ENCODE assay signal across 8 mouse cellular contexts in the genomic region with DNA sequence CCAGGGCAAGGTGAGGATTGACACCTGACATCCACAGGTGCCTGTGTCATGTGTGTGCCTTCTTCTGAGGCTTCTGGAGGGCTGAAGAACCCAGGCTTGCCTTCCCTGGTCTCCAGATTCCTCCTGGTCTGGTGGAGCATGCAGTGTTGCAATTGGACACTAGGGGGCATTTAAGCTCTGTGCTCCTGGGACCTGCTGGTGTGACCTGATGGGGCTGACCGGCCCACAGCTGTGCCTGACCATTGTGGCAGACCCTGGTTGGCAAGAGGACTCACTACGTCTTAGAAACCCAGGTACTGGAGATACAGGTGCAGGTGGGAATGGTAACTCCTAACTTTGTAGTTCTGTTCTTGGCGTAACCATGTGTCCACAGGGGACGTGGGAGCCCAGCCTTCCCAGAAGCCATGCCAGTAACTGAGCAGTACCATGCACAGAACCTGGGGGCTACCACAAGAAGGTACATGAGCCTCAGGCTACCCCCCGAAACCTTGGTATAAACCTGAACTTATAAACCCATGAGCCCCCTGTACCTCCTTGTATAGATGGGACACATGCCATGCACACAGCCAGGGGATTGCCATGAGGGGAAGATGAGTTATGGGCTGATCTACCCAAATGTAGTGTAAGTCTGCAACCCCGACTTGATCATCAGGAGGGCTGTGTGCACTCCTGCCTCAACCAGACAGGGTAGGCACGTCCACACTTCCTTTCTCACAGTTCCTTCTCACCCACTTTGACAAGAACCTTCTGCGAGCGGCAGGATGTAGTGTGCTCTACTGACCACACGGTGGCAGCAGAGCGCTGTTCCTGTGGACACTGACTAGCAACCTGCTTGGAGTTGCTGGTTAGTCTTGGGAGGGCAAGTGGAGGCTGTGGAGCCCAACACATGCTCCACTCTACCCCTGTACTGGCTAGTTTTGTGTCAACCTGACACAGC. TPM values are rescaled to one million over a fixed set of nuclear protein-coding genes. Genes with fewer than 3 reads are reported as not detected.
A peak's percentile ranks its signal among the peaks of the same experiment; 100 is the strongest.
DNase-seq lines count a peak whose midpoint lies in the region; ATAC-seq and TF ChIP-seq lines count a peak whose summit lies in the region.

No protein-coding gene starts in this region.

- peak in 2 of 3 experiments; percentile 93 to 99; a peak in 4 of 6 replicates for TF ChIP-seq CTCF in MEL (IDR thresholded peaks at IDR 0.05 in 2 of 3, conservative IDR thresholded peaks at IDR 0.05 in 1 of 3; ENCODE audit: control insufficient read depth in 1 of 3, insufficient read depth in 1 of 3, low read depth in 2 of 3, low read length in 3 of 3, poor library complexity in 1 of 3, severe bottlenecking in 1 of 3)

- H3K4me2 ChIP-seq in forebrain, embryonic 13.5 days = no peak overlapping the region
- H3K4me2 ChIP-seq in hindbrain, embryonic 14.5 days (replicated peaks) = no peak overlapping the region

- H3K4me3 ChIP-seq in MEL (ENCODE audit: control insufficient read depth in 1 of 2, insufficient read depth in 1 of 2, low read depth in 2 of 2, low read length in 2 of 2) = peak overlapping the region in 1 of 2 experiments; percentile 6; a peak in 3 of 4 replicates
- no peak overlapping the region for H3K4me3 ChIP-seq in forebrain, embryonic 13.5 days
- no peak overlapping the region for H3K4me3 ChIP-seq in hindbrain, embryonic 14.5 days (replicated peaks; ENCODE audit: low read length)

- 28% methylated on average over 11 of the region's 11 CpGs for WGBS in forebrain, embryonic 13.5 days
- 29% methylated on average over 11 of the region's 11 CpGs for WGBS in hindbrain, embryonic 14.5 days

- H3K4me1 ChIP-seq in MEL (ENCODE audit: control insufficient read depth in 1 of 2, insufficient read depth in 2 of 2, low read length in 2 of 2) = peaks cover 10 to 31% of the 10 kb centered on the region in 2 experiments
- H3K4me1 ChIP-seq in forebrain, embryonic 13.5 days = no peaks in the 10 kb centered on the region
- H3K4me1 ChIP-seq in hindbrain, embryonic 14.5 days (replicated peaks; ENCODE audit: control insufficient read depth, insufficient read depth, low read length) = no peaks in the 10 kb centered on the region

- peak overlapping the region; percentile 27; the same call in 1 of the 2 replicates for H3K9ac ChIP-seq in MEL (ENCODE audit: control insufficient read depth, low read depth, low read length, poor library complexity, severe bottlenecking)
- H3K9ac ChIP-seq in forebrain, embryonic 13.5 days = no peak overlapping the region
- H3K9ac ChIP-seq in hindbrain, embryonic 14.5 days = no peak overlapping the region

- no peak overlapping the region for H3K27ac ChIP-seq in MEL (ENCODE audit: control insufficient read depth, low read depth, low read length)
- no peak overlapping the region for H3K27ac ChIP-seq in forebrain, embryonic 13.5 days
- no peak overlapping the region for H3K27ac ChIP-seq in hindbrain, embryonic 14.5 days

- TF ChIP-seq EP300 in MEL (IDR thresholded peaks at IDR 0.05; ENCODE audit: low read depth in 1 of 2, low read length in 2 of 2) = peak; percentile 24 to 39; a peak in 2 of 4 replicates

- TF ChIP-seq RAD21 in MEL (IDR thresholded peaks at IDR 0.05; ENCODE audit: low read depth, low read length) = peak; percentile 67

- DNase-seq in MEL (ENCODE audit: low read depth, low spot score) = peak; percentile 100
- peak; percentile 91 for DNase-seq in hindbrain, embryonic 14.5 days (ENCODE audit: low spot score)
- peak; percentile 45 for DNase-seq in left cerebral cortex, adult 11 months (ENCODE audit: low spot score)
- peak; percentile 71 to 77 for DNase-seq in right cerebral cortex, adult 2 months (ENCODE audit: low spot score in 2 of 2)
- DNase-seq in urinary bladder, postnatal 36 days (ENCODE audit: low spot score in 2 of 2) = peak; percentile 58 to 64

- peaks cover 6% of the 10 kb centered on the region for H3K79me2 ChIP-seq in MEL (ENCODE audit: control insufficient read depth, insufficient read depth, low read length, poor library complexity)

- H3K9me3 ChIP-seq in MEL (replicated peaks; ENCODE audit: insufficient read depth, low read length) = no peaks in the 10 kb centered on the region
- H3K9me3 ChIP-seq in forebrain, embryonic 13.5 days (replicated peaks) = no peaks in the 10 kb centered on the region
- no peaks in the 10 kb centered on the region for H3K9me3 ChIP-seq in hindbrain, embryonic 14.5 days (ENCODE audit: control insufficient read depth, low read length)

- no peaks in the 10 kb centered on the region for H3K27me3 ChIP-seq in MEL (ENCODE audit: control insufficient read depth in 1 of 2, insufficient read depth in 2 of 2, low read length in 2 of 2)
- H3K27me3 ChIP-seq in forebrain, embryonic 13.5 days = no peaks in the 10 kb centered on the region
- H3K27me3 ChIP-seq in hindbrain, embryonic 14.5 days (ENCODE audit: control insufficient read depth, insufficient read depth, low read length) = no peaks in the 10 kb centered on the region

- peaks cover 0 to 6% of the 10 kb centered on the region in 2 experiments; a peak in 2 of 4 replicates for H3K36me3 ChIP-seq in MEL (ENCODE audit: control insufficient read depth in 1 of 2, insufficient read depth in 2 of 2, low read length in 2 of 2)
- H3K36me3 ChIP-seq in forebrain, embryonic 13.5 days (ENCODE audit: poor library complexity, severe bottlenecking) = no peaks in the 10 kb centered on the region
- no peaks in the 10 kb centered on the region for H3K36me3 ChIP-seq in hindbrain, embryonic 14.5 days (replicated peaks; ENCODE audit: control insufficient read depth, insufficient read depth)

- ATAC-seq in cerebellum, adult (ENCODE audit: insufficient number of reproducible peaks, low FRiP score, low TSS enrichment) = peak; percentile 47
- peak; percentile 36; the same call in 1 of the 2 replicates for ATAC-seq in forebrain, embryonic 13.5 days
- no peak; the same call in 1 of the 2 replicates for ATAC-seq in hindbrain, embryonic 14.5 days (ENCODE audit: low FRiP score)
- ATAC-seq in megakaryocyte-erythroid progenitor cell, adult 5-6 weeks (replicated peaks; ENCODE audit: low FRiP score, low TSS enrichment, poor library complexity, severe bottlenecking) = peak; percentile 44

- TF ChIP-seq POLR2A in MEL (IDR thresholded peaks at IDR 0.05; ENCODE audit: control insufficient read depth in 1 of 2, insufficient read depth in 1 of 2, low read depth in 1 of 2, low read length in 2 of 2, poor library complexity in 1 of 2) = 0 out of 4 replicates have a peak, but pooled peaks of 1 of the 2 experiments have one; percentile 35

TF ChIP-seq in MEL, 35 proteins besides CTCF, POLR2A, EP300 and RAD21:
- TF ChIP-seq MAX (IDR thresholded peaks at IDR 0.05; ENCODE audit: low read length) (peak; percentile 83), JUND (IDR thresholded peaks at IDR 0.05; ENCODE audit: low read depth, low read length) (peak; percentile 36; the same call in 1 of the 2 replicates), NELFE (IDR thresholded peaks at IDR 0.05; ENCODE audit: low read depth, low read length) (peak; percentile 60), MAZ (IDR thresholded peaks at IDR 0.05; ENCODE audit: low read depth, low read length) (peak; percentile 70; the same call in 1 of the 2 replicates), TAL1 (IDR thresholded peaks at IDR 0.05; ENCODE audit: low read length) (no peak), GABPA (IDR thresholded peaks at IDR 0.05; ENCODE audit: low read depth, low read length) (no peak), MYC (IDR thresholded peaks at IDR 0.05; ENCODE audit: low read depth, low read length) (peak; percentile 74), E2F4 (IDR thresholded peaks at IDR 0.05; ENCODE audit: borderline replicate concordance, low read depth, low read length) (0 out of 2 replicates have a peak, but pooled peaks have one; percentile 42), MXI1 (IDR thresholded peaks at IDR 0.05; ENCODE audit: low read depth, low read length) (peak; percentile 69), SIN3A (IDR thresholded peaks at IDR 0.05; ENCODE audit: low read length) (peak; percentile 51; the same call in 1 of the 2 replicates), CHD2 (IDR thresholded peaks at IDR 0.05; ENCODE audit: low read length) (no peak), HCFC1 (IDR thresholded peaks at IDR 0.05; ENCODE audit: low read depth, low read length) (peak; percentile 62; the same call in 1 of the 2 replicates), ELF1 (IDR thresholded peaks at IDR 0.05; ENCODE audit: low read depth, low read length) (peak; percentile 65), BHLHE40 (IDR thresholded peaks at IDR 0.05; ENCODE audit: borderline replicate concordance, low read depth, low read length) (peak; percentile 58; the same call in 1 of the 2 replicates), ZC3H11A (IDR thresholded peaks at IDR 0.05; ENCODE audit: low read depth, low read length) (peak; percentile 45), SMC3 (IDR thresholded peaks at IDR 0.05; ENCODE audit: low read depth, low read length) (peak; percentile 71), MYB (IDR thresholded peaks at IDR 0.05; ENCODE audit: low read depth, low read length) (0 out of 2 replicates have a peak, but pooled peaks have one; percentile 15), ZMIZ1 (IDR thresholded peaks at IDR 0.05; ENCODE audit: low read depth, low read length) (peak; percentile 47; the same call in 1 of the 2 replicates), ZNF384 (IDR thresholded peaks at IDR 0.05; ENCODE audit: low read depth, low read length) (no peak; the same call in 1 of the 2 replicates), ETS1 (IDR thresholded peaks at IDR 0.05; ENCODE audit: low read depth, low read length) (peak; percentile 53), TCF12 (IDR thresholded peaks at IDR 0.05; ENCODE audit: low read depth, low read length) (0 out of 2 replicates have a peak, but pooled peaks have one; percentile 43), RCOR1 (IDR thresholded peaks at IDR 0.05; ENCODE audit: low read depth, low read length) (no peak), TBP (IDR thresholded peaks at IDR 0.05; ENCODE audit: low read depth, low read length) (peak; percentile 49; the same call in 1 of the 2 replicates)

RNA-seq across cellular contexts. Expression of gene Tmem121, which starts 31.8 kb away (rescaled TPM):
- total RNA-seq in MEL (2012; rRNA removed) = 14.4 and 17.0 TPM in 2 replicates
- polyA plus RNA-seq in MEL (2012; ENCODE audit: insufficient read depth in 1 of 2, insufficient read length in 2 of 2, low read depth in 1 of 2, low replicate concordance in 2 of 2, missing spikeins in 1 of 2) = 10 to 100 TPM in 1 of 2 experiments, not detected in 1; 35.2 TPM
- polyA plus RNA-seq in forebrain, embryonic 13.5 days (2015; fragmentation: Nextera tagmentation; extraction: Ambion mirVana) = 23.9 and 27.8 TPM in 2 replicates
- polyA plus RNA-seq in hindbrain, embryonic 14.5 days (2014; fragmentation: Nextera tagmentation; extraction: Ambion mirVana) = 28.0 and 33.4 TPM in 2 replicates
- 0.22 and 0.74 TPM in 2 replicates for total RNA-seq in megakaryocyte-erythroid progenitor cell, adult 5-6 weeks (2014; fragmentation: Nextera tagmentation)
- not detected in 2 replicates for total RNA-seq in megakaryocyte-erythroid progenitor cell, adult 5-6 weeks (2017)

Comparison
In these comparisons a context has a peak if more than half of its experiments do, and no peak if none do; other contexts are left out.
1. DNase-seq: peak in every context shown above with its lines; median percentile 100 in MEL; 91 in hindbrain, embryonic 14.5 days; 74 in right cerebral cortex, adult 2 months; 61 in urinary bladder, postnatal 36 days; 45 in left cerebral cortex, adult 11 months.